Mouse (Mus musculus) bone marrow macrophage, adult 2 months (primary cell): Measurements from ENCODE around the gene Adcy6.

Experiments
- CTCF ChIP-seq: IDR thresholded peaks from 2 replicates; pipeline ENCODE4 v1.5.1; 2012; ENCODE audit warnings: low read depth, mild to moderate bottlenecking, low read length, moderate library complexity
- POLR2A ChIP-seq: IDR thresholded peaks from 2 replicates; pipeline ENCODE4 v1.6.1; 2012; ENCODE audit warnings: mild to moderate bottlenecking, low read depth, low read length, borderline replicate concordance

DNA sequence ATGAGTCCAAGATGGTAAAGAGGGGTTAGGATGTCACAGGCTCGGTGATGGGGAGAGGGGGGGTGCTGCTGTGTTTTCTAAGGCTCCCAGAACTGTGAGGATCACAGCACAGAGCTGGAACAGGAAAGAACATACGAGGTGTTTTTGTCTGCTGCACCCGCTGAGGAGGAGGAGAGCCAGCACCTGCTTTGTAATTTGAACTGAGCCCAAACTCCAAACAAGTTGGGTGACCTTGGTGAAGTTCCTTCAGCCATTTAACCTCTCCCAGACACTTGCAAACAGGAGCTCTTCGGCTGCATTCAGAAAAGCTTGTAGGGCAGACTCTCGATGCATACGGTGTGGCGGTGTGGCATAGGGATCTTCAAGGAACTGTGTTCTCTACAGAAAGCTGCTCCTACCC lies 24.5 kb downstream of the Adcy6 start:
- no peak for TF ChIP-seq POLR2A
- no peak for TF ChIP-seq CTCF
